Mouse (Mus musculus) ES-E14 (cell line): Measurements from ENCODE around the gene Zg16.

ENCODE experiments used
- HCFC1 ChIP-seq: IDR thresholded peaks from 2 replicates; pipeline ENCODE4 v1.6.1; 2012; ENCODE audit warnings: low read length, inconsistent platforms, borderline replicate concordance; ENCODE audit not compliant: insufficient read depth
- ZC3H11A ChIP-seq: IDR thresholded peaks from 2 replicates; pipeline ENCODE4 v1.6.1; 2012; ENCODE audit warnings: low read depth, mild to moderate bottlenecking, inconsistent platforms, low read length, borderline replicate concordance
- ZNF384 ChIP-seq: IDR thresholded peaks from 2 replicates; pipeline ENCODE4 v1.6.1; 2012; ENCODE audit warnings: low read depth, low read length, inconsistent platforms

GRCm38 (mm10) chr7:127020901-127021562 is 66.1 kb downstream of the Zg16 start, which contains the start of the genes Gm42742 and Prrt2:
- no peak for TF ChIP-seq ZC3H11A
- no peak for TF ChIP-seq HCFC1
- TF ChIP-seq ZNF384 = no peak
